Mouse (Mus musculus): Measurements from ENCODE around the gene Chst8.

Chst8 gene

DNA sequence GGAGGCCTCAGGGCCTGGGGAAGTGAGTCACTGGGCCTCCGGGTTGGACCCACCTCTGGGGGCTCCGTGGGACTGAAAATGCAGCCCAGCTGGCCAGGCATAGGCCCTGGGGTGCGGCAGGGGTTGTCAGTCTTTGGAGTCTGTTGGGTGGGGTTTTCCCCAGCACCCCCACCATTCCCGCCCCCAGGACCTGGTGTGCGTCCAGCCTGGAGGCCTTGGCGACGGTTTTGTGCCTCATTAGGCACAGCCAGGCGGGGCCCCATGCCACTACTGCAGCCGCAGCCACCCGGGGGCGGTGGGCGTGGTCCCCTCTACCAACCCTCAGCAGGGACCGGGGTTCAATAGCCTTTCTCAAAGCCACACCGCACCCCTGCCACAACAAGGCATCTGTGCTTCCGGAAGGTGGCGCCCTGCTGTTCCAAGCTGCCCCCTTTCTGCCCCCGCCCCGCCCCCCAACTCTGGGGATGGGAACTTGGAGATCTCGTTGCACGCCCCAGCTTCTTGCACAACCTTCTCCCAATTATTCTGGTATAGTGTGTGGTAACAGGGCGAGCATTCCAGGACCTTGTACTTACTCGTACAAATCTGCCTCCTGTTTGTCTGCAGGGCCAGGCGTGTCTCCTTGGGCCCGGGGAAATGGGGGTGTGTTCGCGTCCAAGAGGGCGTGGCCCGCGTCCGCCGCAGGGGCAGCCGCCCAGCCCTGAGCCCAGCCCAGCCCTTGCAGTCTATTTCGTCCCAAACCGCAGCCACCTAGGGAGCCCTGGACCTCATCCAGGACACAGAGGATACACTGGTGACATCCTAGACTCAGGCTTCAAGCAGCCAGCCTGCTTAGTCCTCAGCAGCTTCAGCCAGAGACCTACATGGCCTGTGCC is 182.1 kb downstream of the Chst8 start:
- no peak; the same call in 1 of the 2 replicates for ATAC-seq (ENCODE audit: low TSS enrichment)

GRCm38 (mm10) chr7:34629702-34630210 is 182.8 kb downstream of the Chst8 start:
- ATAC-seq (ENCODE audit: low TSS enrichment) = peak; percentile 50; the same call in 1 of the 2 replicates
